Mouse (Mus musculus): Measurements from ENCODE around the gene Rab27a. TPM values are rescaled to one million over a fixed set of nuclear protein-coding genes. Genes with fewer than 3 reads are reported as not detected.
"Not testable (repeated sequence)": the region's sequence is repeated elsewhere in the genome, so short reads cannot be mapped to it uniquely, and the experiment has no call there.

The Rab27a gene
- polyA plus RNA-seq, 1 experiment from 2014 or later = 6.8 TPM

- H3K36me3 ChIP-seq (ENCODE audit: control insufficient read depth, insufficient read depth); H3K9me3 ChIP-seq (replicated peaks; ENCODE audit: control insufficient read depth, low read length); H3K4me2 ChIP-seq (ENCODE audit: low read depth, low read length); H3K27me3 ChIP-seq (ENCODE audit: control insufficient read depth, insufficient read depth, low read depth, low read length); ATAC-seq (ENCODE audit: low read depth); H3K4me3 ChIP-seq (ENCODE audit: low read depth, low read length); H3K9ac ChIP-seq (ENCODE audit: low read depth, low read length); H3K27ac ChIP-seq (ENCODE audit: low read length); H3K4me1 ChIP-seq (ENCODE audit: control insufficient read depth, low read depth, low read length): not testable (repeated sequence)
- 68% methylated on average over 9 of the region's 12 CpGs for WGBS (ENCODE audit: insufficient replicate concordance)
Observed at GRCm38 (mm10) chr9:73079349-73079748, 34.7 kb downstream of the Rab27a start.

GRCm38 (mm10) chr9:73079801-73080325 is 35.2 kb downstream of the Rab27a start:
- H3K36me3 ChIP-seq (ENCODE audit: control insufficient read depth, insufficient read depth) = no peaks in the 10 kb centered on the region
- no peaks in the 10 kb centered on the region; the same call in 1 of the 2 replicates for H3K4me1 ChIP-seq (ENCODE audit: control insufficient read depth, low read depth, low read length)
- ATAC-seq (ENCODE audit: low read depth) = no peak
- H3K9ac ChIP-seq (ENCODE audit: low read depth, low read length) = no peak overlapping the region
- 60% methylated on average over 7 of the region's 7 CpGs for WGBS (ENCODE audit: insufficient replicate concordance)
- H3K9me3 ChIP-seq (replicated peaks; ENCODE audit: control insufficient read depth, low read length) = no peaks in the 10 kb centered on the region
- H3K4me3 ChIP-seq (ENCODE audit: low read depth, low read length) = no peak overlapping the region
- H3K27ac ChIP-seq (ENCODE audit: low read length) = no peak overlapping the region
- H3K27me3 ChIP-seq (ENCODE audit: control insufficient read depth, insufficient read depth, low read depth, low read length) = no peaks in the 10 kb centered on the region
- H3K4me2 ChIP-seq (ENCODE audit: low read depth, low read length) = no peak overlapping the region

- no peaks in the 10 kb centered on the region; the same call in 1 of the 2 replicates for H3K4me1 ChIP-seq (ENCODE audit: control insufficient read depth, low read depth, low read length)
- no peak overlapping the region for H3K9ac ChIP-seq (ENCODE audit: low read depth, low read length)
- no peak overlapping the region for H3K4me2 ChIP-seq (ENCODE audit: low read depth, low read length)
- H3K27ac ChIP-seq (ENCODE audit: low read length) = no peak overlapping the region
- ATAC-seq (ENCODE audit: low read depth) = no peak
- no peaks in the 10 kb centered on the region for H3K36me3 ChIP-seq (ENCODE audit: control insufficient read depth, insufficient read depth)
- 66% methylated on average over 8 of the region's 8 CpGs for WGBS (ENCODE audit: insufficient replicate concordance)
- H3K27me3 ChIP-seq (ENCODE audit: control insufficient read depth, insufficient read depth, low read depth, low read length) = no peaks in the 10 kb centered on the region
- H3K9me3 ChIP-seq (replicated peaks; ENCODE audit: control insufficient read depth, low read length) = no peaks in the 10 kb centered on the region
- no peak overlapping the region for H3K4me3 ChIP-seq (ENCODE audit: low read depth, low read length)
Observed at GRCm38 (mm10) chr9:73082291-73083000, 37.8 kb downstream of the Rab27a start.

GRCm38 (mm10) chr9:73083956-73084355 is 39.3 kb downstream of the Rab27a start:
- Histone ChIP-seq H3K27ac (ENCODE audit: low read length) (no peak overlapping the region), H3K4me2 (ENCODE audit: low read depth, low read length) (no peak overlapping the region)

DNA sequence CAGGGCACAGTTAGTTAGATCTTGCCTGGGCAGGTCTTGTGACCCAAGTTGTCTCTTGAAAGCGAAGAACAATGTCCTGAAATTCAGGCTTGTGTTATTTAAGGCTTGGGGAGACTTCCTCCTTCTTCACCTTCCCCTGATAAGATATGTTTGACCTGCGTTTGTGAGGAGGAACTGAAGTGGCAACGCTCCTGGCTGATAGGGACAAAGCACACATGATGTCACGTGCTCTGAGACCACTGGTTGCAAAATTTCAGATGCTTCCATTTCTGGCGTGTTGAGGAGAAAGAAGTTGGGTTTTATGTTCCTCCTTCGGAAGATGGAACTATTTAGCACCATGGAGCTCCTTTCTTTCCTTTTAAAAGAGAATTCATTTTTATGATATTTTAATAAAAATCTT is 41.2 kb downstream of the Rab27a start:
- H3K4me2 ChIP-seq (ENCODE audit: low read depth, low read length) = no peak overlapping the region
- 0 out of 2 replicates have a peak, but pooled peaks have one; percentile 15 for ATAC-seq (ENCODE audit: low read depth)
- H3K4me1 ChIP-seq (ENCODE audit: control insufficient read depth, low read depth, low read length) = no peaks in the 10 kb centered on the region; the same call in 1 of the 2 replicates
- H3K9me3 ChIP-seq (replicated peaks; ENCODE audit: control insufficient read depth, low read length) = no peaks in the 10 kb centered on the region
- 15% methylated on average over 6 of the region's 6 CpGs for WGBS (ENCODE audit: insufficient replicate concordance)
- H3K27ac ChIP-seq (ENCODE audit: low read length) = peak overlapping the region; percentile 50
- no peak overlapping the region for H3K9ac ChIP-seq (ENCODE audit: low read depth, low read length)
- H3K36me3 ChIP-seq (ENCODE audit: control insufficient read depth, insufficient read depth) = no peaks in the 10 kb centered on the region
- no peaks in the 10 kb centered on the region for H3K27me3 ChIP-seq (ENCODE audit: control insufficient read depth, insufficient read depth, low read depth, low read length)
- H3K4me3 ChIP-seq (ENCODE audit: low read depth, low read length) = no peak overlapping the region

More at GRCm38 (mm10) chr9:73083956-73084355, 39.3 kb downstream of the Rab27a start:
- Histone ChIP-seq H3K9ac (ENCODE audit: low read depth, low read length) (no peak overlapping the region), H3K4me3 (ENCODE audit: low read depth, low read length) (no peak overlapping the region), H3K36me3 (ENCODE audit: control insufficient read depth, insufficient read depth) (no peaks in the 10 kb centered on the region), H3K9me3 (replicated peaks; ENCODE audit: control insufficient read depth, low read length) (no peaks in the 10 kb centered on the region), H3K4me1 (ENCODE audit: control insufficient read depth, low read depth, low read length) (no peaks in the 10 kb centered on the region; the same call in 1 of the 2 replicates), H3K27me3 (ENCODE audit: control insufficient read depth, insufficient read depth, low read depth, low read length) (no peaks in the 10 kb centered on the region)
- WGBS (ENCODE audit: insufficient replicate concordance) = 53% methylated on average over 6 of the region's 6 CpGs
- no peak for ATAC-seq (ENCODE audit: low read depth)

DNA sequence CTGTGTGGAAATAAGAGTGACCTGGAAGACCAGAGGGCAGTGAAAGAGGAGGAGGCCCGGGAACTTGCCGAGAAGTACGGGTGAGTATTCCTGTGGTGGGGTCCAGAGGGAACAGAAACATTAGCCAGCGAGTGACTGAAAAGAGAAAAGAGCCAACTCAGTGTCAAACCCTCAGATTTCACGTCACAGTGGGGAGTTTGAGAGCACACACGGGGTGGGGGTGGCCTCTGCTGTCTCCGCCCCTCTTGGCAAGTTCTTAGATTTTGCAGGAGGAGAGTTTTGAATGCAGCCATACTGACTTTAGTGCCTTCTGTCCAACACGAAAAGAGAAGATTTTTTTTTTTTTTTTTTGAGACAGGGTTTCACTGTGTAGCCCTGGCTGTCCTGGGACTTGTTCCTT is 42.5 kb downstream of the Rab27a start:
- Histone ChIP-seq H3K4me2 (ENCODE audit: low read depth, low read length) (no peak overlapping the region), H3K27ac (ENCODE audit: low read length) (0 out of 2 replicates have a peak overlapping the region, but pooled peaks have one; percentile 39), H3K4me3 (ENCODE audit: low read depth, low read length) (no peak overlapping the region), H3K27me3 (ENCODE audit: control insufficient read depth, insufficient read depth, low read depth, low read length) (no peaks in the 10 kb centered on the region), H3K4me1 (ENCODE audit: control insufficient read depth, low read depth, low read length) (no peaks in the 10 kb centered on the region; the same call in 1 of the 2 replicates), H3K9ac (ENCODE audit: low read depth, low read length) (no peak overlapping the region), H3K36me3 (ENCODE audit: control insufficient read depth, insufficient read depth) (no peaks in the 10 kb centered on the region), H3K9me3 (replicated peaks; ENCODE audit: control insufficient read depth, low read length) (no peaks in the 10 kb centered on the region)
- no peak for ATAC-seq (ENCODE audit: low read depth)
- 52% methylated on average over 8 of the region's 8 CpGs for WGBS (ENCODE audit: insufficient replicate concordance)

DNA sequence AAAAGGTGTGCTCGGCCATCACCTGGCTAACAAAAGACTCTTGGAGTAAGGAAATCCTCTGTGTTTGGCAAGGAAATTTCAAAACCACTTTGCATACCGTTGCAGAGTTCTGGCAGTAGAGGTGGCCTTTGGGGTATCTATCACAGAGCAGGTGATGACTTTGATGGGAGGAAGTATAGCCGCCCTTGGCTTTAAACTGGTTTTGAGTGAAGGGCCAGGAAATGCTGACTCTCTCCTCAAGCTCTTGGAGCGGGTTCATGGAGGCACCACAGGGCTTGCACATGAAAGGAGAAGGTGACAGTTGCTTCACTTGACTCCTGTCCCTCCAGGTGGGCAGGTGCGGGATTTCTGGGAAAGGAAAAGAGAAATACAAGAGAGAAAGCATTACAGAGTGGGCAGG is 42.9 kb downstream of the Rab27a start:
- WGBS (ENCODE audit: insufficient replicate concordance) = 50% methylated on average over 5 of the region's 5 CpGs
- no peak for ATAC-seq (ENCODE audit: low read depth)
- Histone ChIP-seq H3K36me3 (ENCODE audit: control insufficient read depth, insufficient read depth) (no peaks in the 10 kb centered on the region), H3K4me3 (ENCODE audit: low read depth, low read length) (no peak overlapping the region), H3K9ac (ENCODE audit: low read depth, low read length) (no peak overlapping the region), H3K27me3 (ENCODE audit: control insufficient read depth, insufficient read depth, low read depth, low read length) (no peaks in the 10 kb centered on the region), H3K4me1 (ENCODE audit: control insufficient read depth, low read depth, low read length) (no peaks in the 10 kb centered on the region; the same call in 1 of the 2 replicates), H3K27ac (ENCODE audit: low read length) (no peak overlapping the region), H3K9me3 (replicated peaks; ENCODE audit: control insufficient read depth, low read length) (no peaks in the 10 kb centered on the region), H3K4me2 (ENCODE audit: low read depth, low read length) (no peak overlapping the region)

DNA sequence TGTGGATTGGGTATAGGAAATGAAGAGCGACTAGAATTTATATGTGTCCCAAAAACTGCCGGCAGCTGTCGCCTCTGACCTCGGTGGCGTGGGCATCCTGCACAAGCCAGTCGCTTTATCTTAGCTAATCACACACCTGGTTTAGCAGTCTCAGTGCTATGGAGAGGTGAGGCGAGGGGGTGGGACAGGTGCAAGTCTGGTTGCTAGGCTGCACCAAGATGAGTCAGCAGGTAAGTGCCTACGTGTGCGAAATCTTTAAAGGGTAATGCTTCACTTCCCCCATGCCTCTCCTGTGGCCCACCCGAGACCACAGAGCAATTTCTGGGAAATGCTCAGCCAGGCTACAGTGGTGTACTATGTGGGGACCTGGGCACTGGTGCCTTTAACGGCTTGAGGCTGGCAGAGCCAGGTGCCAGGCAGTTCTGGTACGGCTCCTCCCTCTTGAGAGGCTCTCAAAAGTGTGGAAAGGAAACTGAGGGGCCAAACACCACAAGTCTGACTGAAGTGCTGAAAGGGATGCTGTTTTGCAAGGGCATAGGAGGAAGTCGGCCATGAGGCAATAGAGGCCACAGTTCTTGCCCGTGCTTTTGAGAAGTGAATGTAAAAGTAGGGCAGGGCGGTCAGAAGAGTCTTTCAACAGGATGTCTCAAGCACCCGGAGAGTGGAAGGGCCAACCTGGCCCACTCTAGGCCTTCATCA is 44.7 kb downstream of the Rab27a start:
- WGBS (ENCODE audit: insufficient replicate concordance) = 32% methylated on average over 16 of the region's 16 CpGs
- H3K27me3 ChIP-seq (ENCODE audit: control insufficient read depth, insufficient read depth, low read depth, low read length) = no peaks in the 10 kb centered on the region
- peak; percentile 54 for ATAC-seq (ENCODE audit: low read depth)
- H3K9ac ChIP-seq (ENCODE audit: low read depth, low read length) = no peak overlapping the region
- H3K4me1 ChIP-seq (ENCODE audit: control insufficient read depth, low read depth, low read length) = no peaks in the 10 kb centered on the region
- no peaks in the 10 kb centered on the region for H3K9me3 ChIP-seq (replicated peaks; ENCODE audit: control insufficient read depth, low read length)
- no peak overlapping the region for H3K4me3 ChIP-seq (ENCODE audit: low read depth, low read length)
- H3K36me3 ChIP-seq (ENCODE audit: control insufficient read depth, insufficient read depth) = no peaks in the 10 kb centered on the region
- H3K27ac ChIP-seq (ENCODE audit: low read length) = peak overlapping the region; percentile 31; the same call in 1 of the 2 replicates
- H3K4me2 ChIP-seq (ENCODE audit: low read depth, low read length) = no peak overlapping the region; the same call in 1 of the 2 replicates

DNA sequence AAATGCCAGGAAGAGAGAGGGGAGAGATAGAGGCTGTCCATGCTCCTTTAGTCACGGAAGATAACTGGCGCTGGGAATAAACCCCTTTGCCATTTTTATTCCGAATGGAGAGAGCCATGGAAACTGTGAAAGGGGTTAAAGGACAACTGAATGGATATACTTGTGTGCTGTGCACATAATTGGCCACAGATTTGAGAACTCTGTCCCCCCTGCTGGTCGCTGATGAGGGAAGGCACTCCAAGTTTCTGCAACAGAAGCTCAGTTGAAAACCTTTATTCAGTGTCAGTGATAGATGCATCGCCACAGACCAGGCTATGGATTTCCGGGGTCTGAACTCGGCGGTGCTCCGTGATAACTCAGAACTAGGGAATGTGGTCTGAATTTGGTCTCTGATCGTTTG is 45.5 kb downstream of the Rab27a start:
- Histone ChIP-seq H3K27ac (ENCODE audit: low read length) (peak overlapping the region; percentile 31), H3K4me1 (ENCODE audit: control insufficient read depth, low read depth, low read length) (no peaks in the 10 kb centered on the region), H3K9me3 (replicated peaks; ENCODE audit: control insufficient read depth, low read length) (no peaks in the 10 kb centered on the region), H3K36me3 (ENCODE audit: control insufficient read depth, insufficient read depth) (no peaks in the 10 kb centered on the region), H3K27me3 (ENCODE audit: control insufficient read depth, insufficient read depth, low read depth, low read length) (no peaks in the 10 kb centered on the region), H3K9ac (ENCODE audit: low read depth, low read length) (no peak overlapping the region), H3K4me2 (ENCODE audit: low read depth, low read length) (no peak overlapping the region), H3K4me3 (ENCODE audit: low read depth, low read length) (no peak overlapping the region)
- ATAC-seq (ENCODE audit: low read depth) = no peak
- WGBS (ENCODE audit: insufficient replicate concordance) = 65% methylated on average over 10 of the region's 10 CpGs

All from liver, embryonic 16.5 days (tissue).